Mouse (Mus musculus): ENCODE data around the gene Acrbp.

- TF ChIP-seq POLR2A (IDR thresholded peaks at IDR 0.05; ENCODE audit: insufficient read length, low read depth) (no peak), USF1 (IDR thresholded peaks at IDR 0.05; ENCODE audit: low read depth) (no peak), MAX (IDR thresholded peaks at IDR 0.05; ENCODE audit: low read depth) (no peak), TCF12 (IDR thresholded peaks at IDR 0.05; ENCODE audit: insufficient read depth, poor library complexity, severe bottlenecking) (no peak), E2F4 (IDR thresholded peaks at IDR 0.05; ENCODE audit: insufficient read depth) (no peak), CEBPB (IDR thresholded peaks at IDR 0.05; ENCODE audit: insufficient read depth, poor library complexity, severe bottlenecking) (no peak), MYOD1 (IDR thresholded peaks at IDR 0.05; ENCODE audit: control insufficient read depth in 1 of 3, insufficient read length in 2 of 3, low read depth in 2 of 3) (no peak), POLR2AphosphoS2 (IDR thresholded peaks at IDR 0.05; ENCODE audit: insufficient read length, low read depth) (no peak)
Observed at GRCm38 (mm10) chr6:125104223-125104622, 54.7 kb downstream of the Acrbp start.

All from myocyte (in vitro differentiated cells).